Mouse (Mus musculus) bone marrow macrophage, adult 2 months (primary cell): Measurements from ENCODE around the gene Avil.

Source experiments
- CTCF ChIP-seq: IDR thresholded peaks from 2 replicates; pipeline ENCODE4 v1.5.1; 2012; ENCODE audit warnings: low read depth, mild to moderate bottlenecking, low read length, moderate library complexity
- POLR2A ChIP-seq: IDR thresholded peaks from 2 replicates; pipeline ENCODE4 v1.6.1; 2012; ENCODE audit warnings: mild to moderate bottlenecking, low read depth, low read length, borderline replicate concordance

DNA sequence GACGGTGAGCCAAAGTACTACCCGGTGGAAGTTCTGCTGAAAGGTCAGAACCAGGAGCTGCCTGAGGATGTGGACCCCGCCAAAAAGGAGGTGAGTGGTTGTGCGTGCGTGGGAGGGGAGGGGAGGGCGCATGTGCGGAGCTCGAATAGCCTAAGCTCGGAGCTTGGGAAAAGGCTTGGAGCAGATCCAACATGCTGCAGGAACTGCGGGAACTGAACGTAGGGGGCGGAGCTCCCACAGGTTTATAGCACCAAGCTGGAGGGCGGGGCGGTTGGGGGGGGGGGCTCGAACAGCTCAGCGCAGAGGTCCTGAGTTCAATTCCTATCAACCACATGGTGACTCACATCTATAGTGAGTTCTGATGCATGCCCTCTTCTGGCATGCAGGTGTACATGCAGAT, 17.9 kb downstream of the Avil start:
- no peak for TF ChIP-seq POLR2A
- no peak for TF ChIP-seq CTCF
